Mouse (Mus musculus) ZHBTc4 (cell line): Measurements from ENCODE around the gene Nr1h3.

Experiments
- DNase-seq: peaks from one replicate; pipeline ENCODE4 v3.0.0-alpha.2; 2011; ENCODE audit warnings: low read depth, low spot score

Gene Nr1h3

DNA sequence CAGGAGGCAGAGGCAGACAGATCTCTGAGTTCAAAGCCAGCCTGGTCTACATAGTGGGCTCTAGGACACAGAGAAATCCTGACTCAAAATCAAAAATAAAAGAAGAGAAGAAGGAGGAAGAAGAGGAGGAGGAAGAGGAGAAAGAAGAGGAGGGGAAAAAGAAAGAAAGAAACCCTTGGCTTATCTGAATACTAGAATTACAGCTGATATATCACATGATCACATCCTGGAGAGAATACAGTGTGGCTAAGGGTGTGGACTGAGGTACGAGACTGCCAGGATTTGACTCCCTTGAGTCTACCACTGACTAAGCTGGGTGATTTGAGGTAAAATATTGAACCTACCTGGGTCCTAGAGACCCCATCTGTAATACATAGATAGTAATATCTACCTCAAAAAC, 16.4 kb downstream of the Nr1h3 start:
- DNase-seq: no peak

DNA sequence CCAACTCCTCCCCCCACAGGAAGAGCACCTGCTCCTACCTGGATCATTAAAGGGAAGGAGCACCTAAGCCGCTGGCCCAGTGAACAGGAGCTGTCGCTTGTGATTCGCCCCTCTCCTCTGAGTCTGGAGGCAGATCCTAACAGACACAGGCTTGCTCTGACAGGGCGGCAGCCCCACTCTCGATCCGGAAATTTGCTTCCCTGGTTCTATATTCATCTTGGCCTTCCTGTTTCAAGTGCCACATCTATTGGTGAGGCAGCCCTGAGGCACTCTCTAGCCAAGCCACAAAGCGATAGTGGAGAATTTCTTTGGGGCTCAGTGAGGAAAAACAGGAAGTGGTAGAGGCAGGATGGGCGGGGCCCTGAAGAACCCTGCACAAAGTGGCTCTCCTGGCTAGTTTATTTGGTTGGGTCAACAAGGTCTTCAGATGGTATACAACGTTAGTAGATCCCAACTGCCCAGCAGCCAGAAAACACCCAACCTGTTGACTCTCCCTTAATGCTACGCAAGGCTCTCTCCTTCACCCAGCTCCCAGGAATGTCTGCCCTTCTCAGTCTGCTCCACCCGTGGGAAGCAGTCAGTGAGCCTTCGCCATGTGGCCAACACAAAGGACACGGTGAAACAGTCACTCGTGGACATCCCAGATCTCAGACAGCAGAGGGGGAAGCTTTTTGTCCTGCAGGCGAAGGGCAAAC, 18.8 kb downstream of the Nr1h3 start, which contains the start of gene Madd:
Gene Madd (minus strand): TSS at position 127 of the 695 bp plus-strand sequence.
- DNase-seq: peak; percentile 39

DNA sequence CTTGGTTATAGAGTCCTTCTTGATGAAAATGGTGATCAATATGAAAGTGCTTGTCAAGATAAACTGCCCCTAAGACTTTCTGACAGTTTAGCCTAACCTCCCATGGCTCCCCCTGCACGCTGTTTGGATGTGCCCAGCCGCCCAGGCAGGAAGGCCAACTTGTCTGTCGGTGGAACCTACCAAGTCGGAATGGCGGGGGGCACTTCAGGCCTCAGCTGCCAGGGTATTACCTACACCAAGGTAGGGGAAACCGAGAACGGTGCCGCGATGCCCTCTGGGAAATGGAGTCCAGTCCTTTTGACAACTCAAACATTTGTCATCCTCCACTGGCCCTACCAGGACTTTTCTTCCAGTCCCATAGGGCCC, 19.5 kb downstream of the Nr1h3 start:
- peak; percentile 99 for DNase-seq

DNA sequence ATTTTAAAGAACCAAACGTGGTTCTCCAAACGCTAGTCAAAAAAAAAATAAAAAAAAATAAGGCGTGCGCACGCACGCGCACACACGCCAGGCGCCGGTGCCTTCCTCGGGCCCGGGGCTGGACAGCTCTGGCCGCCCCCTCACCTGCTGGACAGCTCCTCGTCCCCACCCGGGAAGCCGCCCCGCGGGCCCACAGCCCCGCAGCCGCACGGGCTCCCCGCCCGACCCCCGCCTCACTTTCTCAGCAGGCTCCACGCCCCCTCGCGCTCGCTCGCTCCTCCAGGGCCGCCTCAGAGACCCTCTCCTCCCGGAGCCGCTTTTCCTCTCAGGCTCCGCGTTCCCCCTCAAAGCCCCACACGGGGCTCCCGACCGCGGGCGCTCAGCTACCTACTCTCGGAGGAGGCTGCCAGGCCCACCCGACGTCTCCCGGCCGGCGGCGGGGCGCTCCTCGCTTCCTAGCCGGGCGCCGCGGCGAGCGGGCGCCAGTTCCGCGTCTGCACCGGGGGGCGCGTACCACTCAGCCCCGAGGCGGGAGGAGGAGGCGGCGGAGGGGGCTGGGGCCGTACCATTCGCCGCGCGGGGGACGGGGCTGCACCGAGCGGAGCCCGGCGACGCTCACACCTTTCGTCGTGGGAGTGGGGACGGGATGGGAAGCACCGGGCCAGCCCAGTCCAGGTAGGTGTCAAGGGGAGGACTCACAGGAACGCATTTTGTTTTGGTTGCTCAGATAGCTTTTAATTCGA, 20.1 kb downstream of the Nr1h3 start:
- peak; percentile 93 for DNase-seq

DNA sequence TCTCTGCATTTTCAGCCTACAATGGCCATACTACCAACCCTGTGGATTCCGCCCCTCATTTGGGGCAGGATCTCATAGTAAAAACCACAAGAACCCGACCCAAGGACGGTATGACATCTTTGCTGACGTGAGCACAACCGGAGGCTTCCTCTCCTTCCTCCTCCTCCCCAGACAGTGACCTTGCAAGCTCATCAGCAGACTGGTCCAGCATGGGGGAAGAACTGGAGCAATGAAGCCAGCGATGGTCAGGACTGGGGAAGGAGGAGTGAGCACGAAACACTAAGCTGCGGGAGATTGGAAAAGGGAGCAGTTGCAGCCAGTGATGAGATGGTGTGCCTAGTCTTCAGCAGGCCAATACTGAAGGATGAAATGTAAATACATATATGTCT, 20.6 kb downstream of the Nr1h3 start:
- no peak for DNase-seq

DNA sequence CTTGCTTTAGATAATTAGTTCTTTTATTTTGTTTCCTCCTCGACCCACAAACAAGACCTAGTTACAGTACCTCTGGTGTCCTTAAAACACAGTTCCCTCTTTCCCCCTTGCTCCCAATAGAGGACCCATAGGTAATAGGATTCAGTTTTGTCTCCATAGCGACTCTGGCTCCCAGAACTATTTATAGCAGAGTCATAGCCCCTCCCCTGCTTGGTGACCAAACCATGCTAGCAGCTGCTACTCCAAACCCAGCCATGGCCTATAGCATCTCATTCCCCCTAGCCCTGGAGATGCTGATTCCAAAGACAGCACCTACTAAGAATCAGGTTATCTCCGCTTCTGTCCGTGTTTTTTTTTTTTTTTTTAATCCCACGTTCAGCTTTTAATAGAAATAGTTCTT, 21.9 kb downstream of the Nr1h3 start:
- DNase-seq: no peak

DNA sequence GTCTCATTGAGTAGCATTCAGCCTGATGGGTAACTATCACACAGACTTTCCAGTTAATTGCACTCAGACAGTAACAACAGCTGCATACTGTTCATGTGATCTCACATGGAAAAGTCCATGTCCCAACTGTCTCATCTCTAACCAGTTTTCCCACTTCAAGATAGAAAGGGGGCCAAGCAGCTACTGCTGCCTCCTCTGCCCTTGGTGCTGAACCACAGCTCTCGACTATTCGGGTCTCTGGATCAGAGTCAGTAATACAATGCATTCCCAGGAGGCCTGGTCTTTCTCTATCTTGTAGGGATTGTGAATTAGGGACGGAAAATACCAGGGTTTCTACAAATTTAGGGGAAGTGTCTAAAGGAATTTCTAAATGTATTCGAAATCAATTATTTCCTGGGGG, 22.8 kb downstream of the Nr1h3 start:
- no peak for DNase-seq

DNA sequence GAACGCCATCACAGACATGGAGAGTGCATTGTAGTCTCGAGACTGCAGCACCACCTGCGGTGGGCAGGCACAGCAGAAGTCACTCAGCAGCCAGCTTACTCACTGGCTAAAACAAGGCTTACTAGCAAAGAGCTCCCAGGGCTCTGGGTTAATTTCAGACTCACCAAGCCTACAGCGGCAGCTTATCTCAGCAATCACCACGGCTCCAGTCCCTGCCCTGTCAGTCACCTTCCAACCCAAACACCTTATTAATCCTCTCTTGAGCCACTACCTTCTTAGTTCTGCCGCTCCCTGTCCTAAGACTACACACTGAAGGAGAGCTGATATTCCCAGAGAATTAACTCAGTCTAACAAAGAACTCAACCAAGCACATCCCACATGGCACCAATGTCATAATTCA, 26.4 kb downstream of the Nr1h3 start:
- no peak for DNase-seq

DNA sequence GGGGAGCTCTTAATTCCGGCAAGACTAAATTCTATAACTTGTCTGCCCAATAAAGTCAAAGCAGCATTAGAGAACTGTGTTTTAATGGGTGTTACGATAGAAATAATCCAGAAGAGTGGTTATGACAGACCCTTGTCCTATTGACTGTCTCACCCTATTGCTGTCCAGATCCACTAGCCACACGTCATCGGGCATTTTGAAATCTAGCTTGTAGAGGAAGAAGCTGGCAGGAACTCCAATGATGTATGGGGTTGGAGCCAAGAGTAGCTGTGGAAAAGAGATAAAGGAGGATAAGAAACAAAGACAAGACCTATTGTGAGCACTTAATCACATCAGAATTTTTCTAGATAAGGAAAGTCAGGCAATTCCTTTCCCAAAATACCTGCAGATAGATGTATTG, 27.1 kb downstream of the Nr1h3 start:
- DNase-seq: no peak

DNA sequence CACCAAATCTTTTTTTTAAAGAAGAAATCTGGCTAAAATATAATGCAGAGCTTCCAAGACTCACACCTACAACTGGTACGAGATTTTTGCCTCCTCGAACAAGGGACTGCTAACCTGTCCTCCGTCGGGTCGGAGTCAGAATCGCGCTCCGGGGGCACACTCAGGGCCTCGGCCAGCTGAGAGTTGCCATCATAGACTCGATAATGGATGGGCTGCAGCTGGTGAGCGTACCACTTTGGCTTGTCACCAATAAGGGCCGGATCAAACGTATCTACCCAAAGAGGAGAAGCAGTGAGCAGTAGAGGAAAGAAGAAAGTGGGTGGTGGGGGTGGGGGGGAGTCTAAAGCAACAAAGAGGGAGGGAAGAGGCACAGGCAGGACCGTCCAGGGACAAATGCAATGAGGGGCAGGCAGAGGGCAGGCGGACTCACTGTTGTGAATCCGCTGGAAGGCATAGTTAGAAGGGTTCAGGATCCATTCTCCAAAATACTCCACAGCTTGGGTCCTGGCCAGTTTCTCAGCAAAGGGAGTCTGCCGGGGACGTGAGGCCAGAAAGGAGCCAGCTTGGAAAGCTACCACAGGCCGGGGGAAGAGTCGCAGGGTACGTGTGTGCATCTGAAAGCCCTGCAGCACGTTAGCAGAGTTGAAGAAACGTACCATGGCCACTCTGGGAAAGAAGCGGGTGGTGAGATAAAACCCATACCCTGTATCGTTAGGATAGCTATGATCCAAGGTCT, 32.9 kb downstream of the Nr1h3 start:
- DNase-seq: no peak

DNA sequence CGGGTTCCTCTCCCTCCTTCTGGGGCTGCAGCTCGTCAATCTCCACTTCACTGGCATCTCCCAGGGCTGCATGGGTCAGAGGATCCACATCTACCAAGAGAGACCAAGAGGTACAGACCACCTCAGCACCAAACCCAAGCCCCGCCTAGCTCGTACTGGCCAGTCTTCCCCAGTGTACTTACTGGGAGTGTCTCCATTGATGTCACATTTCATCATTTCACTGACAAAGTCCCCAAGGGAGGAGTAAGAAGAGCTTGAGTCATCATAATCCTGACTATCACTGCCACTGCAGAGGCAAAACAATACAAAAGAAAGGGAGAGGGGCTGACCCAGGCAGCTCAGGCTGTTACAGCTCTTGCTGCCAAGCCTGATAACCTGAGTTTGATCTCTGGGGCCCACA, 35.0 kb downstream of the Nr1h3 start:
- no peak for DNase-seq

DNA sequence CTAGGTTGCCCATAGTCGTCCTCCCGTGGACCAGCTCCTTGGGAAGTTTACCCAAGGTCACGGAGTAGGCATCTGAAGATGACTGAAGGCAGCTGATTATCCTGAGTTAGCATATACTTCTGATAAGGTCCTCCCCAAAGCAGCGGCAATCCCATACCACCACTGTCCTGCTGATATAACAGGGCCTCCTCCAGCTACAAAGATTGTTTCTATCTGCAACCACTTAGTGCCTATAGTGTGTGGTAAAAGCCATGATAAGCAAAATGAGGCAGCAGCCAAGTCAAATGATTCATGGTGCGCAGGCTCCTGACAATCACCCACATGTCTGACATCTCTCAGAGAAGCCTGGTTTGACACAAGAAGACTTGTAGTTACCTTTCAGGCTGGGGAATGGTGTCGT, 37.6 kb downstream of the Nr1h3 start:
- DNase-seq: no peak

DNA sequence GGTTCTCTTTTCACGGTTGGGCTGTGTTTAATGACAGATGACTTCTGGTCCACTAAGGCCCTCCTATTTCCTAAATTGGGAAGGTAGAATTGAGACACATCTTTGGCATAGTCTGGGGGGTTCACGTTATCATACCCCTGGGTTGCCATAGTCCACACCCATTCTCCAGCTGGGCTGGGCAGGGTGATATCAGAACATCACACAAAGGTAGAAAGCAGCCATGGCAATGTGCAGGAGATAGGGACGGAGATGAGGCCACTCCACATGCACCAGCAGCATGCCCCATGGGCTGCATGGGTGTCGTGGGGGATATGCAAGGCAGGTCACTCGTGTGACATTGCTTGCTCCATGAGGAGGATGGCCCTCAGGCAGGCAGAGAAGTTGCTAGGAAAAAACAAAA, 39.1 kb downstream of the Nr1h3 start:
- no peak for DNase-seq

DNA sequence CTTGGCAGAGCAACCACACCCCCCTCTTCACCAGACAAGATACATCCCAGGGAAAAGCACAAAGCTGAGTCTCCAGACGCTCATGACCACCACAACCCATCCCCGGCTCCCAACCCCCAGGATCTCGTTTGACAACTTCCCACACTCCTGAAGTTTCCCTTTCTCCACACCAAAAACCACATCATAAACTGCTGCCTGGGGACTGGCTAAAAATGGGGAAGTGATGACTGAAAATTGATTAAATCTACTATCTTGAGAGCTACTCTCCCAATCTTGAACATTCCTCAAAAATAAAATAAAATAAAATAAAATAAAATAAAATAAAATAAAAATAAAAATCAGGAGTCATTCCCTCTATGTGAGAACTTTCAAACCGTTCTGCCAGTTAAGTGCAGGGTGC, 39.7 kb downstream of the Nr1h3 start:
- DNase-seq: no peak

DNA sequence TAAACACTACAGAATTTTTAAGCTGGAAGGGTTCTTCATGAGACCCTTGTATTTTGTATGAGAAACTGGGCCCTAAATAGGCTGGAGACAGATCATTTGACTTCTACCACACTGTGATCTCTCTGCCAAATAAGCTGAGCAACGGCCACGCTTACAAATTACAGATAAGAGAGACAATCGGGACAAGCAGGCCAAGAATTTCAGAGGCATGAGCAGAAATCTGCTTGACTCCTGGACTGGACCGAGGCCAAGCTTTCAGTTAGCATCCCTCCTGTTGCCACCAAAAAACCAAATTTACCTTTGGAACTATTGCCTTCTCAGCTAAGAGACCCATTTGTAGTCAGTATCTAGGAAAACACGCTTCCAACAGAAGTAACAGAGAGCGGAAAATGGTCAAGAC, 42.0 kb downstream of the Nr1h3 start:
- DNase-seq: no peak

DNA sequence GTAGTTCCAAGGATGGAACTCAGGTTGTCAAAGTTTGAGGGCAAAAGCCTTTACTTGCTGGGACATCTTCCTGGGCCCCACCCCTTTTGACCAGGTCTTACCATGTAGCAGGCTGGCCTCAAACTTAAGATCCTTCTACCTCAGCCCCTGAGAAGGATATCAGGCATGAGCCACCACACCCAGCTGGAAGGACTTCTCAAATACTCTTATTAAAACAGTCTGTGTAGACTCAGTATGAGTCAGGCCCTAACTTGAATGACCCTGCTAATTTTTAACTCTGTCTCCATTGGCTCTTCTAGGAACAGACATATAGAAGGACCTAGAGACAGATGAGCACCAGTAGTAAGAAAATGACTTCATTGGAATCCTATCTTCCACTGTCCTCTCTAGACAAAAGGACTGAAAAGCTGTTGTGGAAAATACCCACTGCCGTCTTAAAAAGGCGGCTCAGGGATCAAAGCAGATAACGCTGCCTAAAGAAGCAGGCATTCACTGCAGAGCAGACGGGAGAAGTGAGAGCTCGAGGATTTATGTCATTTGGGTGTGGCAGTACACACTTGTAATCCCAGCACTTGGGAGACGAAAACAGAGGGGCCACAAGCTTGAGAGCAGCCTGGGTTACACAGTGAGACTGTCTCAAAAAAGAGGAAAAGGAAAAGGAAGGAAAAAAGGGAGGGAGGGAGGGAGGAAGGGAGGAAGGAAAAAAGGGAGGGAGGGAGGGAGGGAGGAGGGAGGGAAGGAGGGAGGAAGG, 45.5 kb downstream of the Nr1h3 start:
- no peak for DNase-seq

DNA sequence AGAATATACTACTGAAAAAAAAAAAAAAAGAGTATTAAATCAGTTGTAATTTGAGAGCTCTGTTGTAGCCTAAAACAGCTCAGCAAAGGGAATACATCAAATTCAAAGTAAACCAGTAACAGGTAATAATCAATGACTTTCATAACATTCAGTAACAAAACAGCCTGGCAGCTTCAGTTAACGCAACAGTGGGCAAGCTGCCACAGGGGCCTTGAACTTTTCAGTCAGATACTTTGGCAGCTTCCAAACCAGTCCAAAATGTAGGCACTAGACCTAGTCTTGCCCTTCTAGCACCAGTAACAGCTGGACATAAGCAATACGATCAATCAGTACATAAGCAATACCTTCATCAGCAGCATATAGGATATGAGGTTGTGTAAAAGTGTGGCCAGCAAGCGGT, 48.5 kb downstream of the Nr1h3 start:
- no peak for DNase-seq

DNA sequence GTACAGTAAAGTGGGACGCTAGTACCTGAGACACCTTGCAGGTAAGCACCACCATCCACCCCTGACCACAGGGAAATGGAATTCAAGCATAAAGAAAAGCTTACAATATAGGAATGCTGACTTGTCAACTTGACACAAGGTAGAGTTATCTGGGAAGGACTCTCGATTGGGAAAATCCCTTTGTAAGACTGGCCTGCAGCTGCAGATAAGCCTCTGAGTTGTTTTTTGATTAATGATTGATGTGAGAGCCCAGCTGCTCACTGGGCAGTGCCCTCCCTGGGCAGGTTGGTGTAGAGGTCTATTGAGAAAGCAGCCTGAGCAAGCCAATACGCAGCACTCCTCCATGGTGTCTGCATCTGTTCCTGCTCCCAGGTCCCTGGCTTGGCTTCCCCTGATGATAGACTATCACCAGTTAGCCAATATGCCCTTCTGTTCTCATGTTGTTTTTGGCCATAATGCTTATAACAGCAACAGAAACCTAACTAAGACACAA, 49.7 kb downstream of the Nr1h3 start:
- DNase-seq: no peak

DNA sequence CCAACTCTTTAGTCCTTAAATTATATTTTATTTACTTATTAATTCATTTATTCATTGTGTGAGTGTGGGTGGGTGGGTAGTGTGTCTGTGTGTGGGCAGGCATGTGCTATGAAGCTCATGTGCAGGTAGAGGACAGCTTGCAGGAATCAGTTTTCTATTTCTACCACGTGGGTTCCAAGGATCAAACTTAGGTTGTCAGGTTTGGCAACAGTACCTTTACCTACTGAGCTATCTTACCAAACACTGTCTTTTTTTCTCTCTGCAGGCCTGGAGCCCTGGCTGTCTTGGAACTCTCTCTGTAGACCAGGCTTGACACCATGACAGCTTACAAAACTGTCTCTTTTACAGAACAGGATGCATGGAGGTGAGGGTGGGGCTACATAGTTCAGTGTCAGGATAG, 51.3 kb downstream of the Nr1h3 start:
- no peak for DNase-seq

DNA sequence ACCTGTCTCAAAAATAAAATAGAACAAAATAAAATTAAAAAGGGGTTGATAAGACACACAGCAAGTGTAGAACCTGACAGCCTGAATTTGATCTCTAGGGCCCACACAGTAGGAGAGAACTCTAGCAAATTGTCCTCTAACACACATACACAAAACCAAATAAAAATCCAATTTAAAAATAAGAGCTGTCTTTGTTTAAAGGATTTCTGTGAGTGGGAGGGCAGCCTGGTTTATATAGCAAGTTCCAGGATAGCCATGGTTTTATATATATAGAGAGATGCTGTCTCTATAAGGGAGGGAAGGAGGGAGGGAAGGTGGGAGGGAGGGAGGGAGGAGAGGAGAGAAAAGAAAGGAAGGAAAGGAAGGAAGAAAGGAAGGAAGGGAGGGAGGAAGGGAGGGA, 54.5 kb downstream of the Nr1h3 start:
- no peak for DNase-seq

DNA sequence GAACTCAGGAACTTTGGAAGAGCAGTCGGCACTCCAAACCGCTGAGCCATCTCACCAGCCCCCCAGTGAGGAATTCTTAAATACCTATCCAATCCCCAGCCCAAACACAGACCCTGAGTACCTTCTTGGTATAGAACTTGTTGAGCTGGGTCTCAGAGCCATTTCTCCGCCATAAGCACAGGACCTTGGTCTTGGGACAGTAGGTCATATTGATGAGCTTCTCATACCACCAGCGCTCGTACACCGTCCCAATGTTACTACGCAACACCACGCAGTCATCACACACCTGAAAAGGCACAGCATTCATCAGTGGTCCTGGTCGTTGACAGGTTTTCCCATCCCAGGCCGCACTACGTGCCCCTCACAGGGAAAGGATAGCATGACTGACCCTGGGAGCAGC, 59.2 kb downstream of the Nr1h3 start:
- no peak for DNase-seq

DNA sequence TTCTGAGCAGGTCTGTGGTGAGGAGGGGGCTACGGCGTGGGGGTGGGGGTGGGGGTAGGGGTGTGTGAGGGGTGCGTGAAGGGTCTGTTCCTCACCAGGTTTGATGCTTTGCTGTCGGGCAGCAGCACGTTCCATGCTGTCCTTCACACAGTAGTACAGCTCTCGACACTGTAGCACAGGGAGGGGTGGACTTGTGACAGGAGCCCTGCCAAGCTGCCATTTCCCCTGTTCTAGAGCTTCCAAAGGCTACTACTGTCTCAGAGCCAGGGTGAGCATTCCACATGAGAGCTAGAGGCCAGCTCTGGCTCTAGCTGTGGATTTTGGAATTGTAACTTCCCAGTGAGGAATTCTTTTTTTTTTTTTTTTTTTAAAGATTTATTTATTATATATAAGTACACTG, 59.7 kb downstream of the Nr1h3 start:
- no peak for DNase-seq
